Mouse (Mus musculus) retina, embryonic 14.5 days (tissue): ENCODE data around the gene Cd68.
A peak's percentile ranks its signal among the peaks of the same experiment; 100 is the strongest.
"Not testable (repeated sequence)": the region's sequence is repeated elsewhere in the genome, so short reads cannot be mapped to it uniquely, and the experiment has no call there.

ENCODE experiments used
- DNase-seq: peaks from one replicate; pipeline ENCODE4 v3.0.0-alpha.2; 2015; ENCODE audit warnings: low spot score

Cd68 gene

GRCm38 (mm10) chr11:69624339-69624738, 41.6 kb downstream of the Cd68 start:
- not testable (repeated sequence) for DNase-seq

- no peak for DNase-seq
Measured at GRCm38 (mm10) chr11:69623006-69623405, 42.9 kb downstream of the Cd68 start.

- no peak for DNase-seq
Measured at GRCm38 (mm10) chr11:69622406-69622805, 43.5 kb downstream of the Cd68 start.

GRCm38 (mm10) chr11:69621571-69622268, 44.2 kb downstream of the Cd68 start, which contains the start of gene Sat2:
TSS of gene Sat2 (plus strand) at chr11:69622024.
- DNase-seq = peak; percentile 81

GRCm38 (mm10) chr11:69620394-69621081, 45.4 kb downstream of the Cd68 start:
- no peak for DNase-seq

GRCm38 (mm10) chr11:69617805-69618204, 48.1 kb downstream of the Cd68 start, which contains the start of gene Shbg:
TSS of gene Shbg (minus strand) at chr11:69617905.
- no peak for DNase-seq

- no peak for DNase-seq
Measured at GRCm38 (mm10) chr11:69616781-69617180, 49.2 kb downstream of the Cd68 start.

- DNase-seq = not testable (repeated sequence)
Measured at GRCm38 (mm10) chr11:69614257-69614588, 51.7 kb downstream of the Cd68 start.
